Mouse (Mus musculus): Measurements from ENCODE around the gene Eps8. TPM values are rescaled to one million over a fixed set of nuclear protein-coding genes. Genes with fewer than 3 reads are reported as not detected.

Gene Eps8
- polyA plus RNA-seq (2017; shearing (Covaris generic)), result under 1 TPM; 0.30 to 0.46 TPM

- ATAC-seq, result no peak
Observed at GRCm38 (mm10) chr6:137654776-137655175, at the start of gene Eps8. Gene Eps8, minus strand, starts transcription at chr6:137654876.

DNA sequence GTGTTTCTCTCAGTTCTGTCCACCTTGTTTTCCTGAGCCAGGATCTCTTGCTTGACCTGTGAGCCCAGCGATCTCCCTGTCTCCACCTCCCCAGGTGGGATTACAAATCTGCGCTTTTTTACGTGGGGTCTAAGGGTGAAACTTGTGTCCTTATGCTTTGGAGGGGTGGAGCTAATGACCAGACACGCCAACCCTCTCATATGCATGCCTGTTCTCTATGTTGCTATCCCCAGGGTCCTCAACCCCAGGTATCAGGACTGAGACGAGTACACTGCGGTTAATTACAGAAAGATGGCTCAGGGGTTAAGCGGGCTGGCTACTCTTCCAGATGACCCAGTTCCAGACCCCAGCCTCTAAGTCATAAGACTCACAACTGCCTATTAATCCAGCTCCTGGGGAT is 48.8 kb upstream of the Eps8 start:
- no peak for ATAC-seq

- ATAC-seq, result no peak
Observed at GRCm38 (mm10) chr6:137702918-137703317, 48.2 kb upstream of the Eps8 start.

GRCm38 (mm10) chr6:137702186-137702585 is 47.5 kb upstream of the Eps8 start:
- ATAC-seq, result no peak

DNA sequence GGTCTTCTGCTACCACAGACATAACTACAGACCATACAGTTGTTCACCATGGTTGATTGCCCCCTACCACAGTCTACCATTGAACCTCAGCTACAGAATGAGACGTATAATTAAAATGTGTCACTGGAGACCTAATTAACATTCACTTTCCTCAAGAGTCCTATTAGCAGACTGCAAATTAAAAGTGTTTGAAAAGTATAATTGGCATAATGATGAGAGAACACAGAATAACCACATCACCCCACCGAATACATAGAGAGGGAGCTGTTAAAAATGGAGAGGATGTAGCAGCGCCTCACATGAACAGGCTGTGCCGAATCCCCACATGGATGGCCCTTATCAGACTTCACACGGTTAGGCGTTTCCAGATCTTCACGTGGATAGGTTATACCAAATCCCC is 44.8 kb upstream of the Eps8 start:
- no peak for ATAC-seq

- no peak for ATAC-seq
Observed at GRCm38 (mm10) chr6:137696445-137697204, 41.9 kb upstream of the Eps8 start.

DNA sequence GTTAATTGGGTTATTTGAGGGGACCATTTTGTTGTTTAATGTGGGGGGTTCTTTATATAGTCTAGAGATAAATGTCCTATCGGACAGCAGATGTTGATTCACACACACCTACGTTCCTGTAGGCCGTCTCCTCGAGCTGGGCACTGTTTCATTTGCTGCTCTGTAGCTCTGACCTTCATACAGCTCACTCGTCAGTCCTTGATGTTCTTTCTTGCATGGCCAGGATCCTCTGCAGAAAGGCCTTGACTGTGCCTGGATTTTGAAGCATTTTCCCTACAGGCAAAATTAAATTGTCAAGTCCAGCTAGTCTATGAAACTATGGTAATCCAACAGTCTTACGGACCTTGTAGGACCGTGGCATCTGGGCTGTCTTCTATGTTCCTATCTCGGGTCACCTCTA is 40.4 kb upstream of the Eps8 start:
- ATAC-seq, result no peak

GRCm38 (mm10) chr6:137694310-137694709 is 39.6 kb upstream of the Eps8 start:
- no peak for ATAC-seq

DNA sequence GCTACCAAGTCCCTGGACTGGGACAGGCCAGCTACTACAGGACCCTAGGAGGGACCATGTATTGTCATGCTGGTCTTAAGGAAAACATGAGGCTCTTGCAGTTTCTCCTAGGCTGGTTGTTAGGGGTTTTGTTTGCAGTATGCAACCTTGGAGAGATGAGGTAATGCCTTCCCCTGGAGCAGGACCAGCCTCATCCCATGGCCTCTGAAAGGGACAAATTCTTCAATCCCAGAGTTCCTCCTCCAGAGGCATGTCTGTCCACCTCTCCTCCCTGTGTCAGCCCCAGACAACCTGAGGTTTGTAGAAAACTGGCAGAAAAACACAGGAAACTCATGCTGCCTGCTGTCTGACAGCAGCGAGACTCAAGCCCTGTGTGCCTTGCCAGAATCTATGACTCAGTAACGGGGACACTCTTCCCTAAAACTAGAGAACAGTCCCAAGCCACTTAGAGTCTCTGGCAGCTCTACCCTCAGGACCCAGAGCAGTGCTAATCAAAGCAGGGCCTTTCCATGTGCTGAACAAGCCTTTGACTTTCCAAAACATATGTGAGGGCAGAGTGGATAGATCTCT is 36.0 kb upstream of the Eps8 start:
- no peak for ATAC-seq

GRCm38 (mm10) chr6:137688506-137689105 is 33.9 kb upstream of the Eps8 start:
- no peak for ATAC-seq

- no peak for ATAC-seq
Observed at GRCm38 (mm10) chr6:137688079-137688478, 33.4 kb upstream of the Eps8 start.

DNA sequence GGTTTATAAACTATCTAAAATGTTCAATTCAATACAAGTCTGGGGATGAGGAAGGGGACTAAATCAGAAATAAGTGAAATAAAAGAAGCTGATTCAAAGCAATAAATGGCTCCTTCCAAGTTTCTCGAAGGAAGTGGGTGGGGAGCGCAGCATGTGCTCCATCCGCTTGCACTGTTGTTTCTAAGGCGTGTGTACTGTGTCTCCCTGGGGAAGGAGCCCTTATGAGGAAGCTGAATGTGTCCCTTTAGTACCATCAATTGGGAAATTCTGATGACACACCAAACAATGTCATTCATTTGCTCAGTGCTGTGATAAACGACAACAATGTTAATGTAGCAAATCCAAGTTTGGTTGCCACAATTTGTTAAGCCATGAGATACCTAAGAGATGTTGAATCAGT is 33.0 kb upstream of the Eps8 start:
- no peak for ATAC-seq

- no peak for ATAC-seq
Observed at GRCm38 (mm10) chr6:137682629-137683028, 28.0 kb upstream of the Eps8 start.

DNA sequence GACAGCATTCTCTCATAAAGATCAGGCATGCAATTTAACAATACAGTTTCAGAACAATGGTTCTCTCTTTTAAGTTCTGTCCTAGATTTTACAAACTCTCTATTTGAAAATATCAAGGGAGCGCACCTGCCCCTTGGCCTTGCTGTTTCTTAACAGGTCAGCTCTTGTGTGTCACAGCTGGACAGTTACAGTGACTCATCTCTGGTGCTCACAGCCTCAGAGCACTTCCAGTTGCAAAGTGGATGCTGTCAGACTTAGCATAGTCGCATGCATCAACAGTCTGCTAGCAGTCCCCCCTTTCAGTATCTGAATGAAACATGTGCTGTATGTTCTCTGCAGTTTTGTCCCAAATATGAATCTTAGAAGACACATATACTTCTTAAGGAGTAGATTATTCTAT is 26.3 kb upstream of the Eps8 start:
- ATAC-seq, result no peak

- no peak for ATAC-seq
Observed at GRCm38 (mm10) chr6:137676581-137676980, 21.9 kb upstream of the Eps8 start.

DNA sequence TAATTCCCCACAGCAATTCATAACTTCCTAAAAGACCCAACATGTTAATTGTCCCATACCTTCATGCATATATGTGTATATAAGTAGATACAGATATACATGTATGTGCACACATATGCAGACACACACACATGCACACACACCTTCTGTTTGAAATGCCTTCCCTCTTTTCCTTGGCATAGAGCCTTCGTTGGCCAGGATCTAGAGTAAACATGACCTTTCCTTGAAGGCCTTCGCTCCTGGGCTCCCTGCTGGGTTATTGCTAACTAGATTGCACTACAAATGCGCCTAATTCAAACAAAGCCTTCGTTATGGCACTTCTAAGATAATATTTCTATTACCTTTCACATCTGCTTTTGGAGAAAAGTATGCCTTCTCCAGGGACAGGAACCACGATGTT is 20.9 kb upstream of the Eps8 start:
- no peak for ATAC-seq

DNA sequence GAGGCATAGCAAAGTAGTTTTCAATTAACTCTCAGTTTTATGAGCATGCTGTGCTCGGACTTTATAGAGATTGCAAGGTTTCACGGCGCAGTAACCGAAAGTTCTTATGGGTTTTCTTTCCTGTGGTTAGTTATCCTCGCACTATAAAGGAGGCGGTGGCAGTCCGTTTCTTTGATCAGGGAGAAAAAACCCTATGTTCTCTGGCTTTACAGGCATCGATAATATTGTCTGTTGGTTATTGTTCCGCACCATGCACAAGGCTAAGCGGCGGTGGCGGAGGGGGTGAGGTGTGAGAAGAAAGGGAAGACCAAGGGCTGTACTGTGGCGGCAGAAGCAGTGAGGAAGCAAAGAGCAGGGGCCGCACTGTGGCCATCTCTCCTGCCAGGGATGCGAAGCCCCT is 18.6 kb upstream of the Eps8 start:
- ATAC-seq, result no peak

GRCm38 (mm10) chr6:137671561-137671960 is 16.9 kb upstream of the Eps8 start:
- ATAC-seq, result no peak

GRCm38 (mm10) chr6:137670820-137671219 is 16.1 kb upstream of the Eps8 start:
- ATAC-seq, result no peak

GRCm38 (mm10) chr6:137669876-137670275 is 15.2 kb upstream of the Eps8 start:
- ATAC-seq, result no peak

GRCm38 (mm10) chr6:137669433-137669832 is 14.8 kb upstream of the Eps8 start:
- ATAC-seq, result no peak

DNA sequence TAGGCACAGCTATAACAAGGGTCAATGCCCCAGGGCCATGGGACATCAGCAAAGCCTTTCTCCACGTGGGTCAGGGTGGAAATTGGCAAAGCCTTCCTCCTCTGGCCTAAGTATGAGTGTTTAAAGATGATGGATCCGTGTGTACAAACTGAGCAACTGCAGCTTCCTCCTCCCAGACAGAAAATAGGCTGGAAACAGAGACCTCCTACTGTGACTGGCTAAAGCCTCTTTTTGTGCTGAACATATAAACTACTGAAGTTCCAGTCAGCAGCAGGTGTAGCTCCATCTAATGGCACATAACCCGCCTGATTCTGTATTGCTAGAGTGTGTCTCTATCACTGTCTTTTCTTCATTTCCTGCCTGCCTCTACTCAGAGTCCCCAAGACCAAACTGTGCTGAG is 13.7 kb upstream of the Eps8 start:
- ATAC-seq, result no peak

DNA sequence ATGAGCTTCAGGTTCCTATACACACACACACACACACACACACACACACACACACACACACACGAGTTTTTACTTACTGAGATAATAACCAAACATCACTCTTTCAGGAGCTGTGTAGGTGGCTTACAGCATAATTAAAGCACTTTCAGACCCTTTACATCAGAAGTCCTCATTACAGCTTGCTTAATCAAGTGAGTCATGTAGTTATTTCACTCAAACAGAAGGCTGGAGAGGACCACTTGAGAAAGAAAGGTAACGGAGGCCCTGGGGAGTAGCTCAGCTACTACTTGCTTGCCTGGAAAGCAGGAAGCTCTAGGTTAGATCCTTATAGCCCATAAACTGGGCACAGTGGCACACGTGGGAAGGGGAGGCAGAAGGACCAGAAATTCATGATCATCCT is 13.0 kb upstream of the Eps8 start:
- ATAC-seq, result no peak

DNA sequence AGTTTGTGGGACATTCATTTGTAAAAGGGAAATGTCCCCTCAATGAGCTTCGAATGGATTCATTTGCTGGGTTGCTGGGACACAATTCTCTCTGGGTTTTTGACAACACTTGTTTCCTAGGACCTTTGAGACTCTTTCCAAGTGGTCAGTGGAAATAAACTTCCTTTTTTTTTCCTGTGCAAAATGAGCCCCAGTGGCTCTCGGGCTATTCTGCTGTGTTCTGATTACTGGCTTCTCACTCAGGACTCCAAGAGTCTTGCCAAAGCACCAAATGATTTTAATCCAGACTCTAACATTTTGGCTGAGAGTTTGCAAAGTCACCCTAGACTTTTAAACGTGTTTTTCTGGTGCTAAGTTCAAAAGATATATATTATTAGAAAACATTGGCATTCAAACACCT is 10.3 kb upstream of the Eps8 start:
- ATAC-seq, result no peak

All from activated CD4-positive, CD25-positive, alpha-beta regulatory T cell, adult 4 months (primary cell).